Mouse (Mus musculus) forebrain, embryonic 10.5 days (tissue): Measurements from ENCODE around the gene Bnipl. TPM values are rescaled to one million over a fixed set of nuclear protein-coding genes. Genes with fewer than 3 reads are reported as not detected.

Source experiments
- DNase-seq: peaks from one replicate; pipeline ENCODE4 v3.0.0-alpha.2; 2017; ENCODE audit warnings: low spot score; ENCODE audit errors: extremely low spot score
- H3K27ac ChIP-seq: fragments of 300-500 bp; sonication (generic); 2 replicates; pipeline ENCODE4 v1.5.1; 2016; ENCODE audit warnings: mild to moderate bottlenecking
- H3K27me3 ChIP-seq: fragments of 300-500 bp; sonication (generic); 2 replicates; pipeline ENCODE4 v1.6.1; 2016; ENCODE audit warnings: mild to moderate bottlenecking; ENCODE audit not compliant: poor library complexity, severe bottlenecking
- H3K36me3 ChIP-seq: fragments of 300-500 bp; sonication (generic); replicated peaks from 2 replicates; pipeline ENCODE4 v1.6.1; 2016; ENCODE audit warnings: mild to moderate bottlenecking, moderate library complexity
- H3K4me1 ChIP-seq: fragments of 300-500 bp; sonication (generic); 2 replicates; pipeline ENCODE4 v1.6.1; 2016
- H3K4me3 ChIP-seq: fragments of 300-500 bp; sonication (generic); 2 replicates; pipeline ENCODE4 v1.5.1; 2016; ENCODE audit warnings: mild to moderate bottlenecking, moderate library complexity
- H3K9me3 ChIP-seq: fragments of 300-500 bp; sonication (generic); 2 replicates; pipeline ENCODE4 v1.6.1; 2016; ENCODE audit warnings: mild to moderate bottlenecking, moderate library complexity
- WGBS: fragments of 180-500 bp; shearing (Covaris S2); methylation state at CpG from one replicate; pipeline ENCODE4 v1.1.7; 2016; 5-methylcytosine and 5-hydroxymethylcytosine counted together
- polyA plus RNA-seq: library from polyadenylated mRNA; unstranded; fragments of >200 nt; fragmentation: Nextera tagmentation; extraction: Ambion mirVana; gene quantifications from 2 replicates; pipeline ENCODE4 v1.2.1, GENCODE M21; 2016

The Bnipl gene
- polyA plus RNA-seq, 1 experiment from 2014 or later, result 0.38 TPM

GRCm38 (mm10) chr3:95274453-95274852 is 23.5 kb upstream of the Bnipl start:
- Histone ChIP-seq H3K27me3 (no peaks in the 10 kb centered on the region), H3K4me3 (no peak overlapping the region), H3K27ac (no peak overlapping the region), H3K9me3 (no peaks in the 10 kb centered on the region), H3K4me1 (no peaks in the 10 kb centered on the region), H3K36me3 (peaks cover 12% of the 10 kb centered on the region)
- WGBS, result 94% methylated on average over 4 of the region's 4 CpGs
- DNase-seq, result no peak

- DNase-seq, result no peak
- no peaks in the 10 kb centered on the region for H3K27me3 ChIP-seq
- H3K36me3 ChIP-seq, result peaks cover 21% of the 10 kb centered on the region
- no peak overlapping the region for H3K27ac ChIP-seq
- no peak overlapping the region for H3K4me3 ChIP-seq
- H3K9me3 ChIP-seq, result no peaks in the 10 kb centered on the region
- H3K4me1 ChIP-seq, result no peaks in the 10 kb centered on the region
- 89% methylated on average over 5 of the region's 5 CpGs for WGBS
Measured at GRCm38 (mm10) chr3:95273471-95273870, 22.5 kb upstream of the Bnipl start.

GRCm38 (mm10) chr3:95270766-95271364 is 19.9 kb upstream of the Bnipl start:
- Histone ChIP-seq H3K27me3 (no peaks in the 10 kb centered on the region), H3K9me3 (no peaks in the 10 kb centered on the region), H3K27ac (no peak overlapping the region), H3K4me3 (no peak overlapping the region), H3K36me3 (peaks cover 43% of the 10 kb centered on the region), H3K4me1 (no peaks in the 10 kb centered on the region)
- no peak for DNase-seq
- 84% methylated on average over 12 of the region's 12 CpGs for whole genome bisulfite sequencing

GRCm38 (mm10) chr3:95269789-95270188 is 18.8 kb upstream of the Bnipl start:
- Histone ChIP-seq H3K27ac (no peak overlapping the region), H3K27me3 (no peaks in the 10 kb centered on the region), H3K9me3 (no peaks in the 10 kb centered on the region), H3K4me3 (no peak overlapping the region), H3K36me3 (peaks cover 49% of the 10 kb centered on the region), H3K4me1 (no peaks in the 10 kb centered on the region)
- WGBS, result 94% methylated on average over 5 of the region's 5 CpGs
- no peak for DNase-seq

GRCm38 (mm10) chr3:95267855-95268254 is 16.9 kb upstream of the Bnipl start:
- no peak for DNase-seq
- H3K27me3 ChIP-seq, result no peaks in the 10 kb centered on the region
- no peak overlapping the region for H3K27ac ChIP-seq
- peaks cover 60% of the 10 kb centered on the region for H3K36me3 ChIP-seq
- 0 out of 2 replicates have a peak, but pooled peaks cover 5% of the 10 kb centered on the region for H3K4me1 ChIP-seq
- no peaks in the 10 kb centered on the region for H3K9me3 ChIP-seq
- no peak overlapping the region for H3K4me3 ChIP-seq

GRCm38 (mm10) chr3:95266052-95266451 is 15.1 kb upstream of the Bnipl start:
- Histone ChIP-seq H3K36me3 (peaks cover 74% of the 10 kb centered on the region), H3K4me3 (no peak overlapping the region), H3K9me3 (no peaks in the 10 kb centered on the region), H3K27me3 (no peaks in the 10 kb centered on the region), H3K4me1 (0 out of 2 replicates have a peak, but pooled peaks cover 5% of the 10 kb centered on the region), H3K27ac (no peak overlapping the region)
- DNase-seq, result no peak
- 96% methylated on average over 3 of the region's 3 CpGs for WGBS

- H3K9me3 ChIP-seq, result no peaks in the 10 kb centered on the region
- DNase-seq, result no peak
- H3K4me1 ChIP-seq, result 0 out of 2 replicates have a peak, but pooled peaks cover 5% of the 10 kb centered on the region
- no peaks in the 10 kb centered on the region for H3K27me3 ChIP-seq
- peaks cover 87% of the 10 kb centered on the region for H3K36me3 ChIP-seq
- H3K27ac ChIP-seq, result no peak overlapping the region
- WGBS, result 78% methylated on average over 1 of the region's 1 CpGs
- no peak overlapping the region for H3K4me3 ChIP-seq
Measured at GRCm38 (mm10) chr3:95264724-95265123, 13.7 kb upstream of the Bnipl start.

- Histone ChIP-seq H3K27ac (no peak overlapping the region; the same call in 1 of the 2 replicates), H3K36me3 (peaks cover 91% of the 10 kb centered on the region), H3K4me3 (no peak overlapping the region), H3K9me3 (no peaks in the 10 kb centered on the region), H3K4me1 (0 out of 2 replicates have a peak, but pooled peaks cover 5% of the 10 kb centered on the region), H3K27me3 (no peaks in the 10 kb centered on the region)
- peak; percentile 58 for DNase-seq
- WGBS, result 55% methylated on average over 11 of the region's 11 CpGs
Measured at GRCm38 (mm10) chr3:95263089-95263739, 12.2 kb upstream of the Bnipl start.

GRCm38 (mm10) chr3:95261975-95262374 is 11.0 kb upstream of the Bnipl start:
- 92% methylated on average over 4 of the region's 4 CpGs for WGBS
- H3K27ac ChIP-seq, result no peak overlapping the region
- H3K4me3 ChIP-seq, result no peak overlapping the region
- no peaks in the 10 kb centered on the region for H3K27me3 ChIP-seq
- H3K36me3 ChIP-seq, result peaks cover 91% of the 10 kb centered on the region
- H3K9me3 ChIP-seq, result no peaks in the 10 kb centered on the region
- no peak for DNase-seq
- H3K4me1 ChIP-seq, result 0 out of 2 replicates have a peak, but pooled peaks cover 5% of the 10 kb centered on the region

- WGBS, result 94% methylated on average over 5 of the region's 5 CpGs
- H3K36me3 ChIP-seq, result peaks cover 93% of the 10 kb centered on the region
- H3K27me3 ChIP-seq, result no peaks in the 10 kb centered on the region
- no peaks in the 10 kb centered on the region for H3K4me1 ChIP-seq
- H3K9me3 ChIP-seq, result no peaks in the 10 kb centered on the region
- H3K27ac ChIP-seq, result no peak overlapping the region
- no peak for DNase-seq
- no peak overlapping the region for H3K4me3 ChIP-seq
Measured at GRCm38 (mm10) chr3:95256931-95257330, 5.9 kb upstream of the Bnipl start.

- peaks cover 33% of the 10 kb centered on the region for H3K36me3 ChIP-seq
- no peak overlapping the region for H3K4me3 ChIP-seq
- H3K27me3 ChIP-seq, result no peaks in the 10 kb centered on the region
- H3K9me3 ChIP-seq, result no peaks in the 10 kb centered on the region
- no peak for DNase-seq
- no peaks in the 10 kb centered on the region for H3K4me1 ChIP-seq
- H3K27ac ChIP-seq, result no peak overlapping the region
- 84% methylated on average over 5 of the region's 5 CpGs for whole genome bisulfite sequencing
Measured at GRCm38 (mm10) chr3:95250361-95250760, 632 bp downstream of the Bnipl start.

- peaks cover 14% of the 10 kb centered on the region for H3K36me3 ChIP-seq
- no peak for DNase-seq
- WGBS, result 86% methylated on average over 1 of the region's 1 CpGs
- H3K4me3 ChIP-seq, result no peak overlapping the region
- no peaks in the 10 kb centered on the region for H3K4me1 ChIP-seq
- H3K9me3 ChIP-seq, result no peaks in the 10 kb centered on the region
- no peak overlapping the region for H3K27ac ChIP-seq
- no peaks in the 10 kb centered on the region for H3K27me3 ChIP-seq
Measured at GRCm38 (mm10) chr3:95247660-95248336, 3.2 kb downstream of the Bnipl start.
